Mouse (Mus musculus) adrenal gland, postnatal 36 days (tissue): ENCODE measurements at regions not wholly inside any gene's neighbourhood (a gene's known extent, or its start where the extent isn't known, plus 50 kb on each side); places are given as distances from the start of the nearest gene placed in this dataset.
A peak's percentile ranks its signal among the peaks of the same experiment; 100 is the strongest.
"Not testable (repeated sequence)": the region's sequence is repeated elsewhere in the genome, so short reads cannot be mapped to it uniquely, and the experiment has no call there.

Source experiments
- DNase-seq, 2 experiments: peaks; one replicate each; pipeline ENCODE4 v3.0.0; 2021; ENCODE audit warnings: mixed read lengths in 1 of 2

DNA sequence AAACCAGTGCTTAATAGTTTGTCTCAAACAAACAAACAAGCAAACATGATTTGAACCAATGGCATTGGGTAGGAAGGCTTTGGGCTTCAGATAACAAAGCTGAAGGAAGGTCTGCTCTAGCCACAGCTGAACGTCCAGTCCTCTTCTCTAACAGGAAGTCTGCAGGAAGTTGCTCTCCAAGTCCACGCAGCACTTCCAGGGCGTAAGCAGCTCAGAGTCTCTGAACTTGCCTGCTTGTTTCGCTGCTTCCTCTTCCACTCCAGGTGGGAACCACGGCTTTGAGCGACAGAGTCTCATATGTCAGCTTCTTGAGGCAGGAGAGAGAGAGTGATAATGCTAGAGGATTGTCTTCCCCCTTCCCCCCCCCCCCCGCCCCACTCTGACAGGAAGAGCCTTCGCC lies 123.6 kb downstream of the Tnfrsf21 start:
- no peak for DNase-seq

DNA sequence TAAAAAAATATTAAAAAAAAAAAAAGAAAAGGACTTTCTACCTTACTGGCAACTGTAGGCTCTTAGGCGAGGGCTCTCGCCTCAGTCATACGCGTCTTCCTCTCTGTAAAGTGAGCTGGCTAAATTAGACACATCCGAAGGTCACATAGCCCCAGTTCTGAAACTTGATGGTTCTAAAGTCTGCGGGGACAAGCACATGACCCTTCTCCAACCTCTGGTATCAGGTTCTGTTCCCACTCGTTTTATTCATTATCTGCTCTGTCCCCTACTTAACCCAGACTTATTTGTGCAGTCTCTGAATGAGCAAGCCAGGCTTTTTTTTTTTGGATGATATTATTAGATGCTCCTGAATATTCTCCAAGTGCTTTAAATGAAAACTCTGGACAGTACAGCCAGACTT lies 125.4 kb downstream of the Tnfrsf21 start:
- no peak for DNase-seq

DNA sequence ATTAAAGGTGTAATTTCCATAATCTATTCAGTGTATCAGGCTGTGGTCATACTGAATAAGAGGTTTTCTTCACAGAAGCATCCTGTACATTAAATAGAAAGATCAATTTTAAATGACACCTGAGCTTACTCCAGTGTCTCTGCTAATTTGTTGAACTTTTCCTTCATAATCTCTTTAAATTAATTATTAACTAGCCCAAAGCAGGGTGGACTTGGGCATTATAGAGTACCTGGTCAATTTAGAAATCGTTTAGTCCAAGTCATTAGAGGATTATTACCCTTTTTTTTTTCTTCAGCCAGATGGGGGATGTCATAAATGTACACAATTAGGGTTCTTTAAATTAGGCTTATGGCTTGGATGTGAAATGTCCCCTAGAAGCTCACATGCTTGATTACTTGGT lies 124.4 kb upstream of the Adgrf1 start:
- no peak for DNase-seq

DNA sequence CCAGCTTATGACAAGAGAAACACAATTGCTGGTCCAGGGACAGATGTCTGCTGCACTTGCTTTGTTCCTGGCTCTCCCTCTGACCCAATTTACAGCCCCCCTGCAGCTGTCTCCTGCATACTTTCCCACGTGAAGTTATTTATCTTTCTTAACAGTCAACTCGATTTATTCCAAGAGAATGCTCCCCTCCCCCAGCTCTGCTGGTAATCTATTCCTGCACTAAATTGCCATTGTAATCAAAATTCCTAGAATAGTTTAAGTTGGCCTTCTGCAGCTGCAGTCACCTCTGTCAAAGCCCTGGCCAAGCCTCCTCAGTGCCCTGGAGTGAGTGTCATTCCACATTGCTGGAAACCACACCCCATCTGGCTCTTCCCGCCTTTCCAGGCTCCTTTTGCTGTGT lies 122.2 kb upstream of the Adgrf1 start:
- no peak for DNase-seq

DNA sequence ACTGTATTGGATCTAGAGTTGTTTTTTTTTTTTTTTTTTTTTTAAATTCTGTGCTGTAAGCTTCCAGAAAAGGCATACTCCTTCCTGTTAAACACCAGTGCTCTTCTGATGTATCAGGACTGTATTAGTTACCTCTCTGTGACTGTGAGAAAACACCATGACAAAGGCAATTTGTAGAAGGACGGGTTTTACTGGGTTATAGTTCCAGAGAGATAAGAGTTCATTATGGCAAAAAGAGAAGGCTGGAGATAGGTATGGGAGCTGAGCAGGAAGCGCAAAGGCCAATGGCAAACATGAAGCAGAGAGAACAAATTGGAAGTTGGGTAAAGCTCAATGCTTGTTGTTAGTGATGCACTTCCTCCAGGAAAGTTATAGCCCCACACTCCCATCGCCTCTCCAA lies 117.5 kb upstream of the Adgrf1 start:
- no peak for DNase-seq

DNA sequence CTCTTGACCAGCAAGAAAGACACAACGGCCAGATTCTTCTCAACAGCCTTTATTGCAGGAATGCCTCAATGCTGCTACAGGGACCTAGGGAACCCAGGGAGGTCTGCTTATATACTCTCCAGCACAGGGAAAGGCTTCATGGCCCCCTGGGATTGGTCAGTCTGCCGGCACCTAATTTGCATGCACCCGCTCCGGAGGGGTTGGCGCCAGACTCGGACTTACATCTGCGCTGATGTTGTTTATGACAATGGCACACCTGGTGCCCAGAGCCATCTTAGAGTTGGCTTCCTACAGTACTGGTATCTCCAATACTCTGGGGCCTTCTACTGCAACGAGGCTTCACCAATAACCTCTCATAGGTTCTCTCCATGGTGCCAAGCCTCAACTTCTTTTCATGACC lies 114.9 kb upstream of the Adgrf1 start:
- not testable (repeated sequence) for DNase-seq

DNA sequence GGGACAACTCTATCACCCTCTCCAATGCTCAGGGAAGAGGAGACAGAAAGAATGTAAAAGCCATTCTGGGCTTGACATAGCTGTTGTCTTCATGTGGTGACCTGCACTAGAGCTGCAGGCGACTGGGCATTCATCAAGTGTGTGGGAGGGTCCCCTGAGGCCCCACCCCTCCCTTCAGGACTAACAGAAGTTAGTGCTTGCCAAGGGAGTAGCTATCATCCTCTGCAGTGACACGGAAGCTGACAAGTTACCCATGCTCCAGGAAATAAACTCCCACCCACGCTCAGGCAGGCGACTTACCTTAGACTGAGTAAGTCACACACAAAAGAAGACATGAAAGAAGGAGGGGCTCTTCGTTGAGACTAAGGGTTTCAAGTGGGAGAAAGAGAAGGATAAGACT lies 114.0 kb upstream of the Adgrf1 start:
- no peak for DNase-seq

DNA sequence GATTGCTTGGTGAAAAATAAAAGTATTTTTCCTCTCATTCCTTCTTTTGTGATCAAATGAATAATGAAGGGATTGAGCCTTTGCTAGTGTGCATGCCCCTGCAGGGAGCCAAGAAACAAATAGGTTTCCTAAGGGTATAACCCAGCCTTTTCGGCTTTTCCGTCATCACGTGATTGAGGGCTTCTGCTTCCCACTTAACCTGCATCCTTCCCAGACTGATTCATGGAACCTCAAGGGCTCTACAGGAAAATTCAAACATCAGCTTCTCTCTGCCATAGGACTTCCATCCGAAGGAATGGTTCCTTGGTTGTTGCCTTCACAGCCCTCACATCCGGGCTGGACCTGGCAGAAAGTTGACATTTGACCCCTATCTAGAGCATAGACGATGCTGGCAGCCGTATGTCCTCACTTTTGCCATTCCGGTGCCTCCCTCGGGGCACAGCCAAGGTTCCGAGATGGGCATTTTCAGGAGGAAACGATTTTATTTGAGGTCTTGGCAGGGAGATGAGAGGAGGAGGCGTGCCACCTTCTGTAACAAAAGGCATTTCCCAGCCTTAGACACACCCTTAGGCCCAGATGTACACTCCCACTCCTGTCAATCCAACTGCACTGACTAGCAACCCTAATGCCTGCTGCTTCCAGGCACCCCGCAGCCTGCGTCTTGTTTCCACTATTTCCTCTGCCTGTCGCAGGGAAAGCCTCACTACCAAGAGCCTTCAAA lies 112.2 kb upstream of the Adgrf1 start:
- DNase-seq = no peak

DNA sequence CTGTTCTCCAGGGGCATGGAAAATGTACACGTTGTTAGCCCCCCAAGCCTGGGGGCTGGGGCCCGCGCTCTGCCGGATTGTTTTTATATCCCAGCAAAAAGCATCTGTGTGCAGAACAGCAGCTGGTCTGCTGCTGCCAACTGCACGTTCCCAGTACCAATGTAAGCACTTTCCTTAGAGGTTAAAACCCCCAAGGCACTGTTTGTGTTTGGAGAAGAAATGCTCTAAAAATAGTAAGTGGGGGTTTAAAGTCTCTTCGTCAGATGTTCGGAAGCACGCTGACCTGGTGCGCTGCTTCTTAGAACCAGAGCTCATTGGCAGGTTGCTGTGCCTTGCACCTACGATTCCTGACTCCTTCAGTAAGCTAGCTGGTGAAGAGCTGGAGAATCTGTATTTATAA lies 111.4 kb upstream of the Adgrf1 start:
- no peak for DNase-seq

DNA sequence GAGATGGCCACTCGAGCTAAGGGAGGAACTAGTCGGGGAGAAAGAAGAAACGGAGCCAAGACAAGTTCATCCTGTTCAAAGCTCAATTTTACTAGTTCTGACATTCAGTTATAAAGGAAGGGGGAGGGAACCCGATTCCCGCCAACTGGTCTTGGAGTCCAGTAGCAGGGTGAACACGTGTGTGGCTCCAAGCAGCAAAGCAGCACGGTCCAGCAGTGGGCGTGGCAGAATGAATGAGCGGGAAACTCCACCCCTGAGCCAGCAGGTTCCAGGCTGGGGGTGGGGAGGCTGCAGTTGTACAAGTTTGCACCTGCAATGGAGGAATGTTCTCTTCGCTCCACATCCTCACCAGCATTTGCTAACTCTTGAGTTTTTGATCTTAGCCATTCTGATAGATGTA lies 108.8 kb upstream of the Adgrf1 start:
- not testable (repeated sequence) for DNase-seq

DNA sequence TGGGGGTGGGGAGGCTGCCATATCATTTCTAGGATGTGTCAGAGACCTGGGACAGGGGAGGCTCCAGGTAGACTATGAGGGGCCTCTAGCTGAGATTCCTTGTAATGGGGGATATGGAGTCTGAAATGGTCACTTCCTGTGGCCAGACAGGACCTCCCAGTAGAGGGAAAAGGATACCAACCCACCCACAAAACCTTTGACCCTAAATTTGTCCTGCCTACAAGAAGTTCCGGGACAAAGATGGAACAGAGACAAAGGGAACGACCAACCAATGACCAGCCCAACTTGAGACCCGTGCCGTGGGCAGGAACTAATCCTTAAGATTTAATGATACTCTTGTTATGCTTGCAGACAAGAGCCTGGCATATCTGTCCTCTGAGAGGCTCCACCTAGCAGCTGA lies 107.0 kb upstream of the Adgrf1 start:
- DNase-seq = no peak

DNA sequence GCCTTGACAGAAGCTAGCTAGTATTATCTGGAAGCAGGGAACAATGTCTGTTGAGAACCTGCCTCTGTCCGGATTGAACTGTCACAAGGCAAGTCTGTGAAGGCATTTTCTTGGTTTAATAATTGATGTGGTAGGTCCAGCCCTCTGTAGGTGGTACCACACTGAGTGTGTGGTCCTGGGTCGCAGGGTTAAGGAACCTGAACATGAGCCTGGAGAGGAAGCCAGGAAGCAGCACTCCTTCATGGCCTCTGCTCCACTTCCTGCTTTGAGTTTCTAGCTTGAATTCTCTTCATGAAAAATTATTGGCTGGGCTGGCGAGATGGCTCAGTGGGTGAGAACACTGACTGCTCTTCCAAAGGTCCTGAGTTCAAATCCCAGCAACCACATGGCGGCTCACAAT lies 104.0 kb upstream of the Adgrf1 start:
- DNase-seq = no peak

DNA sequence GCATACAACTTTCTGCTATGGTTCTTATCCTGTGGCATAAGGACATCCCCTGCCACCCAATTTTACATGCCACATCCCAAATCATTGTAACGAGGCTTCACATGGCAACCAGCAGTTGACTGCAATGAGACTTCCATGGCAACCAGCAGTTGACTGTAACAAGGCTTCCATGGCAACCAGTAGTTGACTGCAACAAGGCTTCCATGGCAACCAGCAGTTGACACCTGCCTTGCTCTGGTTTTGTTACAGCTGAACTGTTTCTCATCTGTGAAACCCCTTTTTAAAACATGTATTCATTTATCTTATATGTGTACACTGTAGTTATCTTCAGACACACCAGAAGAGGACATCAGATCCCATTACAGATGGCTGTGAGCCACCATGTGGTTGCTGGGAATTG lies 100.7 kb upstream of the Adgrf1 start:
- no peak for DNase-seq

DNA sequence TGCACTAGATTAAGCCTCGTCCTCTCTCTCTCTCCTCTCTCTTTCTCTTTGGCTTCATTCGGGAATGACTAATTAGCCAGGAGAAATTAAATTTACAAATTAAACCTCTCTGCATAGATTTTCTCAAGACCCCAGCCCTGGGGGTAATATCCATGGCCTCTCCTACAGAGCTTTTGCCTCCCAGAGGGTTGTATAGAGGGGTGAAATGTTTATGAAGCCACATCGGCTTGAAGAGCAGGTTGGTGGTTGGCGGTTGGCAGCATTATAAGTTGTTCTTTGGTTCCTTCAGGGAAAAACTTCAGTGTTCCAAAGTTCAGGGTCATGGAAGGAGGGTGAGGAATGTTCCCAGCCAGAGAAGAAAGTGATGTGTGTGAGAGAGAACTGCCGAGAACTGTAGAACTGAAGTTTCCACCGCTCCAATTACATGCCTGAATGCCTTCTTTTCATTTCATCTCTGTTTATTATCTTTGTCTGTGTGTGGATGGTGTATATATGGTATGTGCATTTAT lies 97.4 kb upstream of the Adgrf1 start:
- no peak for DNase-seq

DNA sequence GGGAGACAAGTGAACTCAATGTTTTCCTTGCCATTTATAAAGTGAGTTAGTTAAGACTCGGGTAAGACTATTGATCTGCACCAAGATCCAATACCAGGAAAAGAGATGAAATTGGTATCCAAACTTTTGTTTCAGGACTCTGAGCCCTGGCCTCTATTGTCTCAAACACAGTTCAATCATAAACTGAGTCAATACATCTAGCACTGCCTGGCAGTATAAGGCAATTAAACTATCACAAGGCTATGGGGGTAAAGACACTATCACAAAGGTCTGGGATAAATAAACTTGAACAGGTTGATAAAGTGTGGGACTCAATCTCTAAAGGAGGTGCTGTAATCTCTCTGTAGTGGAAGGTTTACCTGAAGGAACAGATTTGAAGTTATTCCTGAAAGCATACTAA lies 95.3 kb upstream of the Adgrf1 start:
- no peak for DNase-seq

DNA sequence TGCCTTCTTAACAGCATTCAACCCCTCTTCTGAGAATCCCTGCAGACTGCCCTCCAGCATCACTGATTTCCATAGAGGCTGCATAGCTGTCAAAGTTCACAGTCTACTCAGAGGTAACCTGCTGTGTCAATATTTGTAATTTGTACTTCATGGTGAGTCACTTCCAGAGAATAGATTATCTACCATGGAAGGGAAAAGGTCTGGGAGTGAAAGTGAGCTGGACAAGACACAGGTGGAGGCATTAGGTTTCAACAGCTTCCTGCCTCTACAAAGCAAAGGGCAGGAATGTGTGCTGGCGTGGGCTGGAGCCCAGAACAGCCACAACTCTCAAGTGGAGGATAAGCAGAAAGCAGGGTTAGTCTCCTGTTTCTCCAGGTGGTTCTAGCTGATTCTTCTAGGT lies 92.9 kb upstream of the Adgrf1 start:
- DNase-seq = no peak

DNA sequence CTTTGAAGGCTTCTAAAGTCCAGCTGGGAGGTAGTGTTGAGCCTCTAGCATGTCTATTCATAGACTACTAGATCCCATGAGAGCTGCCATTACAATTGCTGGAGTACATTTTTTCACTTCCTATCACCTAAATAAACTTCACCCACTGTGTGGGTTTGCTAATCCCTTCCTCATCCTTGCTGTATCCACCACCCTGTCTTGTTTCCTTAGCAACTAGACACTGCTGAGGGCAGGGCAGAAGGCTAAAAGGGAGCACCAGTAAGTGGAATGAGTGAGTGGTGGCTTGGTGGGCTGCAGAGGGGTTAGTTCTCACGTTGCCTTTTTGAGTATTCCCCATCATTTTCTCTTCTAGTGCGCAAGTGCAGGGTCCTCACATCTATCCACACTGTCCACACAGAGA lies 80.1 kb upstream of the Adgrf1 start:
- DNase-seq = no peak

DNA sequence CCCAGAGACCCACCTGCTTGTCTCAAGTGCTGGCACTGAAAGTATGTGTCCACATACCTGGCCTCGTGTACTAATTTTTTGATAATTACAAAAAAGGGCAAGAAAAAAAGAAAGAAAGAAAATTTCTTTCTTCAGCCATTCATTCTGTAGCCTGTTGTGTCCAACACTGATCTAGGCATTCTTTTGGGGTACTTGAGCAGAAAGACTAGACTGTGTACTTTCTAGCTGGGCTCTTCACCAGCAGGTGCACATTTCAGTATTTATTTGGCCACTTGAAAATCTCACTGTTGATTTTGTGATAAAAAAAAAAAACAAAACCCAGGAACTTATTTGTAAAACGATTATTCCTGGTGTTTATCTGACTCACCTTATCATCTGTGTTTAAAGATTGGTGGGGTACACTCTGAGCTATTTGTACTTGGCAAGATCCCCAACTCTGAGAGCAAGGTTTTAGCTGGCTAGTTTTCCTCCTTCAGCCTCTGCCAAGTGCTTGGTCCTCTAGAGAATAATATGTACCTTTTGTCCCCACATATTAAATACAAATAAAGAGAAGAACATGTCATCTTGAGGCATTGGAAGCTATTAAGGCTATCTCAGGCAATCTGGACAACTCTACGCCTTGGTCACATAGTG lies 79.2 kb upstream of the Adgrf1 start:
- no peak for DNase-seq

DNA sequence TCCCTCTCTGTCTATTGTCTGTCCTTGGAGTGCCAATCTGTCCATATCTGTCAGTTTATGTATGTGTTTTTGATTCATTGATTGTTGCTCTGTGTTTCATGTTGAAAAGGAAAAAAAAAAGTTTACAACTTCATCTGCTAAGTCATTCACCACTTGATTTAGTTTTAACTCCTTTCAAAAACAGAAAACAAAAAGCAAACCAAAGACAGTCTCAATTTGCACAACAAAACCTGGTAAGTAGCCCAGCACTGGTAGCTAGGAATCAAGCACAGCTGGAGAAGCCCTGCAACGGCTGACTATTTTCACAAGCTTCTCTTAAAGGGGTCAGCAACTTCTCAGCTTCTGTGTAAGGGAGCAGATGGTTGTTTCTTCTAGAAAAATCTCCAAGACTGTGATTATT lies 72.9 kb upstream of the Adgrf1 start:
- DNase-seq = no peak

DNA sequence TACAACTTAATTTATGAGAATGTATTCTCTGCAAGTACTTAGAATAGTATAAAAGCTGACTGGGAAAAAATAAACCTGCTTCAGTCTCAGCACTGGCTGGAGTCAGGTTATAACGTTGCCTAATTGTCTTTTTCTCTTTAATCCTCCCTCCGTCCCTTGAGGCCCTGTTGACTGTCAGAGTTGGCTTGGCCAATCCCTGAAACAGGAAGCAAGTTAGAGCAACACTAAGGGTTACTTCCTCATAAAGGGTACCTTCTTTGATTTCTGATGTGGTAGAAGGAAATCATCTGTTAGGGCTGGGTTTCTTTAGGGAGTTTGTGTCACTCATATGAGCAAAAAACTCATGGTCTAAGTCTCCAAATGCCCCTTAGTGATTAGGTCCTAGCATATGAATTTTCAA lies 69.3 kb upstream of the Adgrf1 start:
- DNase-seq = no peak

DNA sequence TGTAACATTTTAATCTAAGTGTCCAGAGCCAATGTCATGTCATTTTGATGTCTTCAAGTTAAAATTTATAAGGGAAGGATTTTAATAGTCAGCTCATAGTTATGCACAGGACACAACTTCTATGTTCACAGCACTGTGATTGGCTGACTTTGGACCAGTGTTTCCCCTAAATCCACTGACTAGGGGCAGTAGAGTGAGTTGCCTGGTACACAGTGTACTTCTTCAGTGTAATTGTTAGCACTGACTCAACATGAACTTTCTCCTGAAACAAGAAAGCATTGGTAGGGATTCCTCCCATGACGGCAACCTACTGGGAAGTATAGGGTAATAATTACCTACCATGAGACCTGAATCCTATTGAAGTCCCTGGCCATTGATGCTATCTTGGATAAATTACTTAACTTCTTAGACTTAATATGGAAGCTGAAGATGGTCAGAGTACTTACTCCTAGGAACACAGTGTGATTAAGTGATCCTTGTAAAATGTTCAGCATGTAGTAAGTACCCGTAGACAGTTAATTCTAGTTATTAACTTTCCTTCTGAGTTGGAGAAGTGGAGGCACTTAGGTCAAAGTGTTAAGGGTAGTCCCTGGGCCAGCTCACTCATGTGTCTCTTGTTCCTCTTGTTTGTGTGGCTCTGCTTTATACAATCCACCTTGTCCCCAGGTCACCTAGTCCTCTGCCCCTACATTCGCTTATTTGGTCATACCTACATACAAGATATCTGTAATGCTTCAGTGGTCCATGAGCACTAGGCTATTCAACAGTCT lies 63.2 kb upstream of the Adgrf1 start:
- DNase-seq = no peak

DNA sequence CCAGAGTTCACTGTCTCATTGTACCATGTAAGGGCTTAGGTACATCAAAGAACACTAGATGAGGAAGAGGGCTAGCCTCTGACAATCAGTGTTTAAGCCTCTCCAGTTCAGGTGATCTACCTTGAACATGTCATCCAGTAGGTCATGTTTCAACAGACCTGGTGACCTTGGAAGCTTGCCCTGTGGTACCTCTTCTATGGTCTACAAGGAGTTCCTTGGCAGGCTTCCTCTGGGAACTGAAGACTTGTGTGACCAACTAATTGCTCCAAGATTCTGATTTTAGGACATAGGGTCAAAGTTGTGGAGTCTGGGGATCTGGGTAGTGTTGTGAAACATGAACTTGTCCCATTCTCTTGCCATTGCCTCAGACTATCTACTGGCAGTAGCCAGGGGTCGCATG lies 60.4 kb upstream of the Adgrf1 start:
- peak in 1 of 2 experiments; percentile 11 for DNase-seq

DNA sequence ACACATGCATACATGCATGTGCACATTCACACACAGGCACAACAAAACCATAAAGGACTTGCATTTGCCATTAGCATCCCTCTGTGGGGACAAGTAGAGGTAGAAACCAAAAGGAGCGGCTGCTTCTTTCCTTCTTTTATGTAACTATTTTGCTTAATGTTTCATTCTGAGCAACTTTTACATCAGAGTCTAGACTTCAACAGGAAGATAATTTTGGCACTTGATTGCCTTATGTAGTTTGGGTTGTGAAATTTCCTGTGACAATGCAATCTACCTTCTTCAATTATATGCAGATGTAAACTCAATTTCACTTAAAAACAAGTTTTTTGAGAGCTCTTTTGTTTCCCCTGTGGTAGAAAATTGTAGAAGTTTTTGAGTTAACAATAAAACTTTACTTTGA lies 56.1 kb upstream of the Adgrf1 start:
- no peak for DNase-seq
